Mouse (Mus musculus): ENCODE data around the gene Sh3rf1. TPM values are rescaled to one million over a fixed set of nuclear protein-coding genes. Genes with fewer than 3 reads are reported as not detected.

Gene Sh3rf1
- polyA plus RNA-seq, 1 experiment from 2014 or later, result 12.8 TPM

- peak overlapping the region; percentile 80 for H3K4me2 ChIP-seq (replicated peaks)
- H3K4me1 ChIP-seq, result peaks cover 42% of the 10 kb centered on the region
- peaks cover 3% of the 10 kb centered on the region for H3K36me3 ChIP-seq
- H3K4me3 ChIP-seq, result peak overlapping the region; percentile 90
- H3K9me3 ChIP-seq, result no peaks in the 10 kb centered on the region
- 52% methylated on average over 20 of the region's 20 CpGs for WGBS
- no peak for ATAC-seq (ENCODE audit: low FRiP score, low read depth)
- no peak overlapping the region for H3K27ac ChIP-seq
- 0 out of 2 replicates have a peak, but pooled peaks cover 3% of the 10 kb centered on the region for H3K27me3 ChIP-seq
- H3K9ac ChIP-seq, result peak overlapping the region; percentile 90; the same call in 1 of the 2 replicates
These were observed 2.1 kb downstream of the Sh3rf1 start for GRCm38 (mm10) chr8:61225581-61226395.

- H3K27ac ChIP-seq, result no peak overlapping the region
- H3K4me2 ChIP-seq (replicated peaks), result peak overlapping the region; percentile 80
- 0 out of 2 replicates have a peak, but pooled peaks cover 2% of the 10 kb centered on the region for H3K27me3 ChIP-seq
- peak overlapping the region; percentile 90; the same call in 1 of the 2 replicates for H3K4me3 ChIP-seq
- H3K4me1 ChIP-seq, result peaks cover 42% of the 10 kb centered on the region
- peaks cover 3% of the 10 kb centered on the region for H3K36me3 ChIP-seq
- no peaks in the 10 kb centered on the region for H3K9me3 ChIP-seq
- no peak for ATAC-seq (ENCODE audit: low FRiP score, low read depth)
- H3K9ac ChIP-seq, result no peak overlapping the region
- 77% methylated on average over 5 of the region's 5 CpGs for WGBS
These were observed 3.0 kb downstream of the Sh3rf1 start for GRCm38 (mm10) chr8:61226632-61227031.

GRCm38 (mm10) chr8:61228678-61229077, 5.0 kb downstream of the Sh3rf1 start:
- ATAC-seq (ENCODE audit: low FRiP score, low read depth), result no peak
- Histone ChIP-seq H3K27me3 (no peaks in the 10 kb centered on the region), H3K9ac (no peak overlapping the region), H3K36me3 (peaks cover 3% of the 10 kb centered on the region), H3K27ac (no peak overlapping the region), H3K4me3 (peak overlapping the region; percentile 1; the same call in 1 of the 2 replicates), H3K9me3 (no peaks in the 10 kb centered on the region), H3K4me2 (replicated peaks) (peak overlapping the region; percentile 36; the same call in 1 of the 2 replicates), H3K4me1 (peaks cover 42% of the 10 kb centered on the region)
- WGBS, result 70% methylated on average over 8 of the region's 8 CpGs

- 51% methylated on average over 12 of the region's 12 CpGs for WGBS
- H3K9ac ChIP-seq, result no peak overlapping the region
- H3K4me3 ChIP-seq, result no peak overlapping the region
- no peak overlapping the region for H3K27ac ChIP-seq
- ATAC-seq (ENCODE audit: low FRiP score, low read depth), result no peak
- peaks cover 3% of the 10 kb centered on the region for H3K36me3 ChIP-seq
- peaks cover 45% of the 10 kb centered on the region for H3K4me1 ChIP-seq
- H3K4me2 ChIP-seq (replicated peaks), result peak overlapping the region; percentile 27; the same call in 1 of the 2 replicates
- no peaks in the 10 kb centered on the region for H3K9me3 ChIP-seq
- no peaks in the 10 kb centered on the region for H3K27me3 ChIP-seq
These were observed 6.0 kb downstream of the Sh3rf1 start for GRCm38 (mm10) chr8:61229511-61230195.

GRCm38 (mm10) chr8:61230881-61231755, 7.4 kb downstream of the Sh3rf1 start:
- 92% methylated on average over 11 of the region's 11 CpGs for WGBS
- Histone ChIP-seq H3K36me3 (peaks cover 3% of the 10 kb centered on the region), H3K4me2 (replicated peaks) (no peak overlapping the region), H3K27ac (no peak overlapping the region), H3K27me3 (no peaks in the 10 kb centered on the region), H3K4me1 (peaks cover 40% of the 10 kb centered on the region), H3K9me3 (no peaks in the 10 kb centered on the region), H3K4me3 (no peak overlapping the region), H3K9ac (no peak overlapping the region)
- ATAC-seq (ENCODE audit: low FRiP score, low read depth), result no peak

GRCm38 (mm10) chr8:61235499-61235898, 11.8 kb downstream of the Sh3rf1 start:
- Histone ChIP-seq H3K4me1 (peaks cover 11% of the 10 kb centered on the region), H3K27ac (no peak overlapping the region), H3K9me3 (no peaks in the 10 kb centered on the region), H3K36me3 (peaks cover 9% of the 10 kb centered on the region), H3K27me3 (no peaks in the 10 kb centered on the region), H3K4me2 (replicated peaks) (no peak overlapping the region), H3K9ac (no peak overlapping the region), H3K4me3 (no peak overlapping the region)
- no peak for ATAC-seq (ENCODE audit: low FRiP score, low read depth)
- WGBS, result 88% methylated on average over 5 of the region's 5 CpGs

- Histone ChIP-seq H3K27me3 (no peaks in the 10 kb centered on the region), H3K36me3 (peaks cover 9% of the 10 kb centered on the region), H3K4me3 (no peak overlapping the region), H3K4me2 (replicated peaks) (no peak overlapping the region), H3K9me3 (no peaks in the 10 kb centered on the region), H3K27ac (no peak overlapping the region), H3K9ac (no peak overlapping the region), H3K4me1 (peaks cover 11% of the 10 kb centered on the region)
- no peak for ATAC-seq (ENCODE audit: low FRiP score, low read depth)
- WGBS, result 61% methylated on average over 9 of the region's 9 CpGs
These were observed 13.0 kb downstream of the Sh3rf1 start for GRCm38 (mm10) chr8:61236506-61237268.

GRCm38 (mm10) chr8:61239576-61239975, 15.9 kb downstream of the Sh3rf1 start:
- 60% methylated on average over 2 of the region's 3 CpGs for WGBS
- H3K4me1 ChIP-seq, result peaks cover 8% of the 10 kb centered on the region
- no peak overlapping the region for H3K4me3 ChIP-seq

GRCm38 (mm10) chr8:61241229-61241628, 17.6 kb downstream of the Sh3rf1 start:
- H3K27me3 ChIP-seq, result no peaks in the 10 kb centered on the region
- peaks cover 20% of the 10 kb centered on the region for H3K36me3 ChIP-seq
- H3K9me3 ChIP-seq, result peaks cover 9% of the 10 kb centered on the region
- 62% methylated on average over 8 of the region's 8 CpGs for WGBS
- H3K9ac ChIP-seq, result no peak overlapping the region
- H3K4me1 ChIP-seq, result peaks cover under 1% of the 10 kb centered on the region; the same call in 1 of the 2 replicates
- no peak overlapping the region for H3K4me2 ChIP-seq (replicated peaks)
- H3K27ac ChIP-seq, result no peak overlapping the region
- no peak overlapping the region for H3K4me3 ChIP-seq
- ATAC-seq (ENCODE audit: low FRiP score, low read depth), result no peak

More at GRCm38 (mm10) chr8:61239576-61239975, 15.9 kb downstream of the Sh3rf1 start:
- Histone ChIP-seq H3K9ac (no peak overlapping the region), H3K4me2 (replicated peaks) (no peak overlapping the region), H3K27ac (no peak overlapping the region), H3K9me3 (peaks cover 7% of the 10 kb centered on the region), H3K36me3 (peaks cover 18% of the 10 kb centered on the region), H3K27me3 (no peaks in the 10 kb centered on the region)
- ATAC-seq (ENCODE audit: low FRiP score, low read depth), result no peak

- Histone ChIP-seq H3K36me3 (peaks cover 17% of the 10 kb centered on the region), H3K4me1 (peaks cover 8% of the 10 kb centered on the region), H3K27me3 (no peaks in the 10 kb centered on the region), H3K27ac (no peak overlapping the region), H3K4me2 (replicated peaks) (no peak overlapping the region), H3K4me3 (no peak overlapping the region), H3K9ac (no peak overlapping the region), H3K9me3 (peaks cover 9% of the 10 kb centered on the region)
- WGBS, result 95% methylated on average over 19 of the region's 19 CpGs
- ATAC-seq (ENCODE audit: low FRiP score, low read depth), result no peak
These were observed 19.2 kb downstream of the Sh3rf1 start for GRCm38 (mm10) chr8:61242896-61243295.

GRCm38 (mm10) chr8:61243491-61243890, 19.8 kb downstream of the Sh3rf1 start:
- H3K27ac ChIP-seq, result no peak overlapping the region
- H3K4me1 ChIP-seq, result peaks cover 9% of the 10 kb centered on the region
- H3K4me3 ChIP-seq, result no peak overlapping the region
- no peak for ATAC-seq (ENCODE audit: low FRiP score, low read depth)
- H3K36me3 ChIP-seq, result peaks cover 11% of the 10 kb centered on the region
- H3K4me2 ChIP-seq (replicated peaks), result no peak overlapping the region
- H3K27me3 ChIP-seq, result no peaks in the 10 kb centered on the region
- H3K9me3 ChIP-seq, result peaks cover 9% of the 10 kb centered on the region
- no peak overlapping the region for H3K9ac ChIP-seq
- 93% methylated on average over 5 of the region's 5 CpGs for WGBS
